Mouse (Mus musculus) lung, postnatal 0 days (tissue): ENCODE data around the gene Purb.

Source experiments
- CTCF ChIP-seq: IDR thresholded peaks from 2 replicates; pipeline ENCODE4 v1.5.1; 2016; ENCODE audit warnings: antibody characterized with exemption, mild to moderate bottlenecking
- EP300 ChIP-seq: IDR thresholded peaks from 2 replicates; pipeline ENCODE4 v1.6.1; 2016; ENCODE audit warnings: antibody characterized with exemption, mild to moderate bottlenecking, control low read depth

DNA sequence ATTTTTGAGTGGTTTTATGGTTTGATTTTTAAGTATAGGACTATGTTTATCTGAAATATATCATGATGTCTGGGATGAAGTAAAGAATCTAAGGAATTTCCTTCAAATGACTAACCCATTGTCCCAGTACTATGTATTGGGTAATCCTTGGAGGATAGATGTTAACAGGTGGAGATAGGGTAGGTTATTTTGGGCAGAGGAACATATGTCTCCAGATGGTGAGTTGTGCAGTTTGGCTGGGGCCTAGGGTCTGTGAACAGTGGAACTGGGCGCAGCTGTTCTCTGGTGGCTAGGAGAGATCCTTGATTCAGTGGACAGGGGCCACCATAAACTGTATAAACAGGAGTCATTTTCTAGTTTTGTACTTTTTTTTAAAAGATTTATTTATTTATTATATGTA, 1.6 kb upstream of the Purb start:
- TF ChIP-seq CTCF (no peak), EP300 (no peak)
